Mouse (Mus musculus) stomach, embryonic 16.5 days (tissue): ENCODE results near the gene Myom3. TPM values are rescaled to one million over a fixed set of nuclear protein-coding genes. Genes with fewer than 3 reads are reported as not detected.
A peak's percentile ranks its signal among the peaks of the same experiment; 100 is the strongest.

Experiments used
- ATAC-seq: fragments of 200-750 bp; cut with Nextera tagmentation; 2 replicates; pipeline ENCODE4 v1.8.0; 2017; ENCODE audit warnings: moderate number of reproducible peaks, moderate TSS enrichment; ENCODE audit not compliant: insufficient read depth, low FRiP score
- H3K27ac ChIP-seq: fragments of 300-500 bp; sonication (generic); 2 replicates; pipeline ENCODE4 v1.5.1; 2014; ENCODE audit warnings: low read length
- H3K27me3 ChIP-seq: fragments of 300-500 bp; sonication (generic); 2 replicates; pipeline ENCODE4 v1.6.1; 2014; ENCODE audit warnings: low read length, control low read depth, mixed read lengths; ENCODE audit not compliant: control insufficient read depth, insufficient read depth
- H3K36me3 ChIP-seq: fragments of 300-500 bp; sonication (generic); 2 replicates; pipeline ENCODE4 v1.6.1; 2014; ENCODE audit warnings: low read length; ENCODE audit not compliant: control insufficient read depth, insufficient read depth
- H3K4me1 ChIP-seq: fragments of 300-500 bp; sonication (generic); 2 replicates; pipeline ENCODE4 v1.6.1; 2014; ENCODE audit warnings: low read length, control low read depth, mixed read lengths; ENCODE audit not compliant: control insufficient read depth, insufficient read depth
- H3K4me2 ChIP-seq: fragments of 300-500 bp; sonication (generic); 2 replicates; pipeline ENCODE4 v1.6.1; 2014; ENCODE audit warnings: low read depth, low read length, mixed read lengths
- H3K4me3 ChIP-seq: fragments of 300-500 bp; sonication (generic); replicated peaks from 2 replicates; pipeline ENCODE4 v1.5.1; 2014; ENCODE audit warnings: mild to moderate bottlenecking, low read length
- H3K9ac ChIP-seq: fragments of 300-500 bp; sonication (generic); 2 replicates; pipeline ENCODE4 v1.6.1; 2014; ENCODE audit warnings: low read length
- H3K9me3 ChIP-seq: fragments of 300-500 bp; sonication (generic); replicated peaks from 2 replicates; pipeline ENCODE4 v1.6.1; 2016; ENCODE audit warnings: low read length, control low read depth; ENCODE audit not compliant: control insufficient read depth
- WGBS: fragments of 180-500 bp; shearing (Covaris S2); extraction: QIAGEN DNeasy Blood & Tissue Kit; methylation state at CpG from one replicate; pipeline ENCODE4 v1.1.7; 2014; 5-methylcytosine and 5-hydroxymethylcytosine counted together
- polyA plus RNA-seq: library from polyadenylated mRNA; unstranded; fragments of >200 nt; fragmentation: Nextera tagmentation; extraction: Ambion mirVana; gene quantifications from 2 replicates; pipeline ENCODE4 v1.2.1, GENCODE M21; 2015

Gene Myom3
- polyA plus RNA-seq, 1 experiment from 2014 or later = 3.6 TPM

DNA sequence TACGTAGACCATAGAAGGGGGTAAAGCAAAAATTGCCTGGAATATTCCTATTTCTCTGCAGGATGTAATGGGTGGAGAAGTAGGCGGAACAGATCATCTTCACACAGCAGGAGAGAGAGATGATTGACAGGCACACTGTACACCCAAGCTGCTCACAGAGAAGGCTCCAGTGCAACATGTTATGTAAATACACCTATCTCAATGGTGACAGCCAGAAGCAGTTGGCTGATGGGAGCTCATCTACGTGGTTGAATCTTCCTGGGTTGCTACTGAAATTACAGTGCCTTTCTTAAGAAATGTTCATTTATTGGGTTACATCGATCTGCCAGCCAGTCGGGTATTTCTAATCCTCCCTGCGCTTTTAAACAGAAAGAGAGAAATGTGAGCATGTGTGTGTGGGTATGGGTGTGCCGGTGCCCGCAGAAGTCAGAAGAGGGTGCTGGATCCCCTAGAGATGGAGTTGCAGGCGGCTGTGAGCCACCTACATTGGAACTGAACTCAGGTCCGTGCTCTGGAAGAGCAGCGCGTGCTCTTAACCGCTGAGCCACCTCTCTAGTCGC is 94.6 kb downstream of the Myom3 start:
- peaks cover 16% of the 10 kb centered on the region; the same call in 1 of the 2 replicates for H3K4me1 ChIP-seq
- no peak overlapping the region for H3K4me3 ChIP-seq
- no peaks in the 10 kb centered on the region for H3K36me3 ChIP-seq
- H3K9ac ChIP-seq = no peak overlapping the region
- no peaks in the 10 kb centered on the region for H3K9me3 ChIP-seq
- ATAC-seq = no peak
- WGBS = 89% methylated on average over 14 of the region's 14 CpGs
- no peak overlapping the region for H3K4me2 ChIP-seq
- peak overlapping the region; percentile 21; the same call in 1 of the 2 replicates for H3K27ac ChIP-seq
- H3K27me3 ChIP-seq = no peaks in the 10 kb centered on the region

DNA sequence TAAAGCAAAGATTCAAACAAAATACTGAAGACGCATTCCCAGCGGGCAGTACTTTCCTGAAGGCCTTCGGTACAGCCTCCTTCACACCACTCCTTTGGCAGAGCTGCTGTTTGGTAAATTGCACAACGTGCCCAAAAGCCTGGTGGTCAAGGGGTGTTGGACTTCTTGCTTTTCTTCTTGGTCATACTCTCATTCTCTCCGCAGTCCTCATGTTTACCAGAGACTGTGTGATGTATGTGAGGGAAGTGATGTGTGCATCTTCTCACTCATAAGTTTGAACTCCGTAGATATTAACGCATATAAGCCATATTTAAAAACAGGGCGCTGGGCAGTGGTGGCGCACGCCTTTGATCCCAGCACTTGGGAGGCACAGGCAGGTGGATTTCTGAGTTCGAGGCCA is 95.1 kb downstream of the Myom3 start:
- Histone ChIP-seq H3K4me2 (peak overlapping the region; percentile 80), H3K4me3 (peak overlapping the region; percentile 97), H3K27me3 (no peaks in the 10 kb centered on the region), H3K27ac (peak overlapping the region; percentile 99), H3K9me3 (no peaks in the 10 kb centered on the region), H3K9ac (peak overlapping the region; percentile 89), H3K36me3 (no peaks in the 10 kb centered on the region), H3K4me1 (peaks cover 20% of the 10 kb centered on the region)
- ATAC-seq = no peak
- 62% methylated on average over 11 of the region's 11 CpGs for WGBS

DNA sequence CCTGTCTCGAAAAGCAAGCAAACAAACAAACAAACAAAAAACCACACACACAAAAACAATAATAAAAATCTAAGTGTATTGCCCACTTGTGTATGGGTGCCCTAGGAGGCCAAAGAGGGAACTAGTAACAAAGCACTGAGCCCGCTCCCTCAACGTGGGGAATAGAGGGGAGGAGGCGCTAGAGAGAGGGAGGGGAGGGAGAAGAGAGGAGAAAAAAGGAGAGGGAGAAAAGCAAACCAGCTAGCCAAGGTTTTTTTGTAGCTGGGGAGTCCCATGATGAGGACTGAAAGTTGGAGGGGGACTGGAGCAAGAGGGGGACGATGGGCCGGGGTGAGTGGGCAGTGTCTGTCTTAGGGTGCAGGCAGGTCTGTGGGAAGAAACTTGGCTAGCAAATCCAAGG is 95.6 kb downstream of the Myom3 start:
- peaks cover 25% of the 10 kb centered on the region for H3K4me1 ChIP-seq
- H3K27ac ChIP-seq = peak overlapping the region; percentile 99
- H3K36me3 ChIP-seq = no peaks in the 10 kb centered on the region
- no peak for ATAC-seq
- H3K9ac ChIP-seq = peak overlapping the region; percentile 89
- WGBS = 2% methylated on average over 6 of the region's 6 CpGs
- H3K4me2 ChIP-seq = peak overlapping the region; percentile 80
- H3K27me3 ChIP-seq = no peaks in the 10 kb centered on the region
- no peaks in the 10 kb centered on the region for H3K9me3 ChIP-seq
- H3K4me3 ChIP-seq = peak overlapping the region; percentile 97

DNA sequence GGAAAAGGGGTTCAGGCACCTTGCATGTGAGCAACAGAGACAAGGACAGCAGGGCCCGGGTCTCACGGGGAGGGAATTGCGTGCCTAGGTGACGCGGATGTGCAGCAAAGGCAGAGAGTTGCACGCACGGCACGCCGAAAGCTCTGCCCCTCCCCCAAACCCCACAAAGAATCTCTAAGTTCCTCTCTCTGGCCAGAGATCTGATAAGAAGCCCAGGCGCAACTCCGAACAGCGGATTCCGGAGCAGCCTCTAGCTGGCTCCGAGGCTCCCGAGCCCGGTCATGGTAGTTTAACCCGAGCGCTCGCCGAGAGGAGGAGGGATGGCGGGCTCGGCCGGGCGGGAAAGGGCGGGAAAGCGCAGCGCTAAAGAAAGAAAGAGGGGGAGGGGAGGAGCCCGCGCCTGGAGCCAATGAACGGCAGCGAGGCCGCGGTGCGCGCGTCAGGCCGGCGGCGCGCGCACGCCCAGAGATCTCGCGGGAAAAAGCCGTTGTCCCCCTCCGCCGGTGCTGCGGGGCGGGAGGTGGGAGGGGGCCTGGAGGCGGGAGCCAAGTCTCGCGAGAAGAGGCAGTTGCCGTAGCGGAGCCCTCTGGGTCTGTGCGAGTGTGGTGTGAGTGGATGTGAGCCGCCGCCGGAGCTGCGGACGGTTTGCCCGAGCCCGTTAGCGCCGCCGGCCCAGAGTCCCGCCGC is 96.2 kb downstream of the Myom3 start, which contains the start of gene Srsf10:
Gene Srsf10, plus strand, starts transcription at position 212 of the 687 bp plus-strand sequence.
- Histone ChIP-seq H3K4me3 (peak within 1 kb of the TSS; percentile 97), H3K27ac (peak within 1 kb of the TSS; percentile 99), H3K4me1 (peaks cover 26% of the 10 kb centered on the region), H3K4me2 (peak within 1 kb of the TSS; percentile 80), H3K9ac (peak within 1 kb of the TSS; percentile 96), H3K36me3 (no peaks in the 10 kb centered on the region), H3K27me3 (no peaks in the 10 kb centered on the region), H3K9me3 (no peaks in the 10 kb centered on the region)
- peak; percentile 97 for ATAC-seq
- WGBS = under 1% methylated on average over 67 of the region's 67 CpGs

DNA sequence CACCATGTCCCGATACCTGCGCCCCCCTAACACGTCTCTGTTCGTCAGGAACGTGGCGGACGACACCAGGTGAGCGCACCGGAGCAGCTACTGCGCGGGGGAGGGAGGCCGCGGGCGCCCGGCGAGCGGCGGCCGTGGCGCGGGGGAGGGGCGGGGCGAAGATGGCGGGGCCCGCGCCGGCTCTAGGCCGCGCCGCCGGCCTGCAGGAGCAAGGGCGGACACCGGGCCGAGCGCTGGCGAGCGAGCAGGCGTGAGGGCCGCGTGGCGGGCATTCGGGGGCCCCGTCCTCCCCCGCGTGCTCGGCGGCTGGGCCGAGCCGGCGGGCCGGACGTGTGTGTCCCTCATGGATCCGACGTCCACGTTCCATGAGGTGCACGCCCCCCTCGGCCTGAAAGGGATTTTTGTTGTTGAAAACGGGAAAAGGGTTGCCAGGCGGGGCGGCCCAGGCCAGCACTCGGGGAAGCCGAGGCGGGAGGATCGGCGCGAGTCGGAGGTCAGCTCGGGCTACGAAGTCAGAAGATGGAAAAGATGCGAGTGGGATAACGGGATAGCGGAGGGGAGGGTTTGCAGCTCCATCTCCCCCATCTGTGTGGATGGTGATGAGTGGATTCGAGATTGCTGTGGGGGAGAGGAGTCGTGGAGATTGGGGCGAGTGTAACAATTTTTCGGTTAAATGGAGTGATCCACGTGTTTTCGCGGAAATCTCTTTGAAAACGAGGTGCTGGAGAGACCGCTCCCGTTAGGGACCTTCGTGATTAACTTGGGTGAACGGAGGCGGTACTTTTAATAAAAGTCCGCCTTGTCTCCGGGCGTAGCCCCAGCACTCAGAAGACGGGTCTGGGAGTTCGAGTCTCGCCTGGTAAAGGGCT is 96.9 kb downstream of the Myom3 start:
- no peaks in the 10 kb centered on the region for H3K27me3 ChIP-seq
- under 1% methylated on average over 80 of the region's 91 CpGs for WGBS
- H3K27ac ChIP-seq = peak overlapping the region; percentile 99
- peak; percentile 78 for ATAC-seq
- H3K4me3 ChIP-seq = peak overlapping the region; percentile 97
- no peaks in the 10 kb centered on the region for H3K9me3 ChIP-seq
- peak overlapping the region; percentile 96 for H3K9ac ChIP-seq
- no peaks in the 10 kb centered on the region for H3K36me3 ChIP-seq
- H3K4me1 ChIP-seq = peaks cover 28% of the 10 kb centered on the region
- H3K4me2 ChIP-seq = peak overlapping the region; percentile 73

DNA sequence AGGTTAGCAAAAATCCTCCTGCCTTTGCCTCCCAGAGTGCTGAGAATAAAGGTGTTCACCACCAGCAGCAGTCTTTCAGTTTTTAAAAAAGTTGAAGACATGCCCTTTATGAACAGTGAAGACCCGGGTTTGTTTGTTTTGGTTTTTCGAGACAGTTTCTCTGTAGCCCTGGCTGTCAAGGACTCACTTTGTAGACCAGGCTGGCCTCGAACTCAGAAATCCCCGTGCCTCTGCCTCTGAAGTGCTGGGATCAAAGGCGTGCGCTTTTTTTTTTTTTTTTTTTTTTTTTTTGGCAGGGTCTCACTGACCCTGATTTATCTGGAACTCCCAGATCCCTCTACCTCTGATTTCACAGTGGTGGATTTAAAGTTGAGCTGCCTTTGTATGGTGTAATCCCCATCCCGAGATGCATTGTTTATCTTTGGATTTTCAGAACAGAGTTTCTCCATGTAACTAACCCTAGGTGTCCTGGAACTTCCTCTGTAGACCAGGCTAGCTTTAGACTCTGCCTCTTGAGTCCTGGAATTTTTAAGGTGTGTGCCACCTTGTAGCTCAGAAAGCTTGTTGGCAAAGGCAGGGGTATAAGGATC is 98.2 kb downstream of the Myom3 start:
- Histone ChIP-seq H3K4me1 (peaks cover 28% of the 10 kb centered on the region), H3K4me3 (peak overlapping the region; percentile 97), H3K27ac (no peak overlapping the region), H3K9ac (peak overlapping the region; percentile 70), H3K36me3 (0 out of 2 replicates have a peak, but pooled peaks cover 6% of the 10 kb centered on the region), H3K9me3 (no peaks in the 10 kb centered on the region), H3K27me3 (no peaks in the 10 kb centered on the region), H3K4me2 (peak overlapping the region; percentile 73)
- no peak for ATAC-seq
- 2% methylated on average over 7 of the region's 7 CpGs for WGBS

Other genes starting within 250 kb of the Myom3 start
- gene Grhl3, start 186.1 kb upstream of the Myom3 start, polyA plus RNA-seq = 54.1 and 74.1 TPM in 2 replicates
- gene Ifnlr1, start 73.4 kb upstream of the Myom3 start, polyA plus RNA-seq = 1.6 and 2.6 TPM in 2 replicates
- gene Il22ra1, start 31.5 kb upstream of the Myom3 start, polyA plus RNA-seq = 2.0 and 2.1 TPM in 2 replicates
- 192 and 199 TPM in 2 replicates for gene Srsf10, start 96.0 kb downstream of the Myom3 start, polyA plus RNA-seq
- 168 and 169 TPM in 2 replicates for gene Pnrc2, start 114.1 kb downstream of the Myom3 start, polyA plus RNA-seq
- 0.59 and 0.90 TPM in 2 replicates for gene Cnr2, start 135.7 kb downstream of the Myom3 start, polyA plus RNA-seq
- gene Fuca1, start 161.0 kb downstream of the Myom3 start, polyA plus RNA-seq = 98.9 and 132 TPM in 2 replicates
- 97.5 and 107 TPM in 2 replicates for gene Hmgcl, start 186.7 kb downstream of the Myom3 start, polyA plus RNA-seq
- gene Gale, start 204.0 kb downstream of the Myom3 start, polyA plus RNA-seq = 109 and 136 TPM in 2 replicates
- gene Lypla2, start 212.9 kb downstream of the Myom3 start, polyA plus RNA-seq = 94.9 and 97.8 TPM in 2 replicates
- 39.0 and 44.8 TPM in 2 replicates for gene Pithd1, start 227.5 kb downstream of the Myom3 start, polyA plus RNA-seq